ENCODE assay signal across 14 mouse cellular contexts in genomic region chr6:96373274-96373673, GRCm38 (mm10).
"Had no signal": no experiment of that assay in that cellular context is flagged by ENCODE, and none has a peak within 500 bp of the region (broad histone marks: within the 10 kb centered on the region; RNA-seq: fewer than 3 reads in every experiment).

No protein-coding gene starts in this region.

- H3K27me3 ChIP-seq: limb, embryonic 12.5 days; liver, embryonic 13.5 days; neural tube, embryonic 13.5 days had no signal

- H3K27ac ChIP-seq: layer of hippocampus, adult 2 months; limb, embryonic 12.5 days; liver, embryonic 13.5 days; neural tube, embryonic 13.5 days had no signal

- H3K9me3 ChIP-seq: limb, embryonic 12.5 days; liver, embryonic 13.5 days; neural tube, embryonic 13.5 days had no signal

- H3K4me3 ChIP-seq: layer of hippocampus, adult 2 months; limb, embryonic 12.5 days; liver, embryonic 13.5 days; neural tube, embryonic 13.5 days had no signal

- H3K4me1 ChIP-seq: limb, embryonic 12.5 days; liver, embryonic 13.5 days; neural tube, embryonic 13.5 days had no signal

- ATAC-seq: liver, postnatal 0 days had no signal

- DNase-seq: kidney, adult 18-20 months; kidney, postnatal 10 days; kidney, postnatal 4 days; liver; liver, embryonic 13.5 days; liver, postnatal 0 days; retina, postnatal 1 day; right cerebral cortex, postnatal 4 days; spleen, adult 18-20 months; thymus, adult 2 months; thymus, postnatal 25 days had no signal

- H3K36me3 ChIP-seq: limb, embryonic 12.5 days; liver, embryonic 13.5 days; neural tube, embryonic 13.5 days had no signal

- H3K4me2 ChIP-seq: limb, embryonic 12.5 days; liver, embryonic 13.5 days; neural tube, embryonic 13.5 days had no signal

- H3K9ac ChIP-seq: limb, embryonic 12.5 days; liver, embryonic 13.5 days; liver, postnatal 0 days; neural tube, embryonic 13.5 days had no signal
